Mouse (Mus musculus): Measurements from ENCODE around the gene Mki67. TPM values are rescaled to one million over a fixed set of nuclear protein-coding genes. Genes with fewer than 3 reads are reported as not detected.

The Mki67 gene
- polyA plus RNA-seq, 2 experiments: 97.2 to 118 TPM

DNA sequence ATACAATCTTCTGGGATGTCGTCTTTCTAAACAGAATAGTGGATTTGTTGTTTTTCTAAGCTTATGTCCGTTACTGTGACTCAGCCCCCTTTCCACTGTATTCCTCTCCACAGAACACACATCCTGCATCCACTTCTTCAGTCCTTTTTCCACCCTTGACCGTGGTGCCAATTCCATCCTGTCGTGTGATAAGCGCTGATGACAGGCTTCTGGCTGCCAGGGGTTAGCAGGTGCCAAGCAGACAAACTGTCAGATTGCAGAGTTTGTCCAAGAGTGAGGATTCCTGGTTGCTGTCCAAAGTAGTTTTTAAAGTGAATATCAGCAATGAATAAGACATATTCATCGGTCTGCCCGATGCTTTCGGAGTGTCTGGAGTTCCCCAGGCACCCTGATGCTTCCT, 39.4 kb downstream of the Mki67 start:
- H3K27ac ChIP-seq: no peak overlapping the region
- no peaks in the 10 kb centered on the region for H3K4me1 ChIP-seq (replicated peaks; ENCODE audit: control insufficient read depth in 2 of 2, insufficient read depth in 2 of 2, low read length in 1 of 2)
- ATAC-seq (ENCODE audit: insufficient read depth) (no peak), DNase-seq (ENCODE audit: low read depth in 3 of 3, low spot score in 3 of 3) (no peak)
- no peaks in the 10 kb centered on the region for H3K27me3 ChIP-seq (ENCODE audit: control insufficient read depth, insufficient read depth, low read length)
- H3K9ac ChIP-seq (replicated peaks): no peak overlapping the region
- TF ChIP-seq EP300 (IDR thresholded peaks at IDR 0.05; ENCODE audit: low read depth) (no peak), CTCF (IDR thresholded peaks at IDR 0.05; ENCODE audit: low read depth) (no peak)
- H3K4me3 ChIP-seq (ENCODE audit: insufficient read depth in 1 of 2, low read depth in 2 of 2, low read length in 2 of 2): no peak overlapping the region
- no peak overlapping the region for H3K4me2 ChIP-seq (ENCODE audit: low read depth)
- no peaks in the 10 kb centered on the region for H3K9me3 ChIP-seq (ENCODE audit: control insufficient read depth, low read length)
- 76% methylated on average over 8 of the region's 8 CpGs for WGBS (ENCODE audit: insufficient replicate concordance)
- no peaks in the 10 kb centered on the region for H3K36me3 ChIP-seq (replicated peaks; ENCODE audit: control insufficient read depth, insufficient read depth, low read depth)

GRCm38 (mm10) chr7:135673576-135673975, 42.6 kb downstream of the Mki67 start:
- no peak overlapping the region for H3K9ac ChIP-seq (replicated peaks)
- no peaks in the 10 kb centered on the region for H3K27me3 ChIP-seq (ENCODE audit: control insufficient read depth, insufficient read depth, low read length)
- no peak for DNase-seq (ENCODE audit: low read depth in 3 of 3, low spot score in 3 of 3)
- H3K4me1 ChIP-seq (replicated peaks; ENCODE audit: control insufficient read depth in 2 of 2, insufficient read depth in 2 of 2, low read length in 1 of 2): no peaks in the 10 kb centered on the region
- WGBS (ENCODE audit: insufficient replicate concordance): 54% methylated on average over 3 of the region's 3 CpGs
- H3K9me3 ChIP-seq (ENCODE audit: control insufficient read depth, low read length): no peaks in the 10 kb centered on the region
- no peak for ATAC-seq (ENCODE audit: insufficient read depth)
- no peaks in the 10 kb centered on the region for H3K36me3 ChIP-seq (replicated peaks; ENCODE audit: control insufficient read depth, insufficient read depth, low read depth)
- H3K4me2 ChIP-seq (ENCODE audit: low read depth): no peak overlapping the region
- no peak for TF ChIP-seq EP300 (IDR thresholded peaks at IDR 0.05; ENCODE audit: low read depth)
- no peak for TF ChIP-seq CTCF (IDR thresholded peaks at IDR 0.05; ENCODE audit: low read depth)
- no peak overlapping the region for H3K27ac ChIP-seq
- no peak overlapping the region for H3K4me3 ChIP-seq (ENCODE audit: insufficient read depth in 1 of 2, low read depth in 2 of 2, low read length in 2 of 2)

DNA sequence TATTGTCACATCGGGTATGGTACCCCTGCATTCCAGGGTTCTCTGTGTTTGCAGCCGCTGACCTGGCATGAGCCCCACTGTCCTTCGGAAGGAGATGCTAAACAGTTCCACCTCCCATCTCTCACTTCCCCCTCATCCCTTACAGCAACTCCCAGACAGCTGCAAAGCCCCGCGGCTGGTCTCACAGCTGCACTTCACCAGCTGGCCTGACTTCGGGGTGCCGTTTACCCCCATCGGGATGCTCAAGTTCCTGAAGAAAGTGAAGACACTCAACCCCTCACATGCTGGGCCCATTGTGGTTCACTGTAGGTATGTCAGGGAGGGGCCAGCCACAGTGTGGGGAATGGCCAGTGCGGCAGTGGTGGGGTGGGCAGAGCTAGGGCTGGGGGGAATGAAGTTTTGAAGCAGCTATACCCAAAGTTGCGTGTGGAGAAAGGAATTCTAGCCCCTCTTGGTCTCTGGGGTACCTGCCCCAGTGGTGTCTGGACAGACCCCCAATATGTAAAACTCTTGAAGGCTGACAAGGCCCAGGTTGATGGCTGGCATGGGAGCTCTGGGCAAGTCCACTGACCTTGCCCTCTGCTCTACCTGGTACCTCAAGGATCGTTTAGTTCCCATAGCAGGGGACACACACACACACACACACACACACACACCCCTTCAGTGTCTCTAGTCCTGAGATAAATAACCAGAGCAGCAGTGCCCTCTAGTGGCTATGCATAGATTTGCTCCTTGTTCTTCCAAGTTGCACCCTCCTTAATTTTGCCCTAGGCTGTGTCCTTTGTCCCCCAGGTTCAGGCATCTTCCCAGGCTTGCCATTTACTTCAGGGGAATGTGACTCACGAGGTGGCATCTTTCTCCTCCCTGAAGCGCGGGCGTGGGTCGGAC, 47.1 kb downstream of the Mki67 start:
- no peaks in the 10 kb centered on the region for H3K4me1 ChIP-seq (replicated peaks; ENCODE audit: control insufficient read depth in 2 of 2, insufficient read depth in 2 of 2, low read length in 1 of 2)
- no peak overlapping the region for H3K4me2 ChIP-seq (ENCODE audit: low read depth)
- no peaks in the 10 kb centered on the region for H3K27me3 ChIP-seq (ENCODE audit: control insufficient read depth, insufficient read depth, low read length)
- peak; percentile 34 for ATAC-seq (ENCODE audit: insufficient read depth)
- H3K36me3 ChIP-seq (replicated peaks; ENCODE audit: control insufficient read depth, insufficient read depth, low read depth): no peaks in the 10 kb centered on the region
- H3K9me3 ChIP-seq (ENCODE audit: control insufficient read depth, low read length): no peaks in the 10 kb centered on the region
- peak; percentile 20 to 54 (median 43) for DNase-seq (ENCODE audit: low read depth in 3 of 3, low spot score in 3 of 3)
- 64% methylated on average over 16 of the region's 16 CpGs for WGBS (ENCODE audit: insufficient replicate concordance)
- H3K27ac ChIP-seq: no peak overlapping the region
- no peak overlapping the region for H3K9ac ChIP-seq (replicated peaks)
- TF ChIP-seq EP300 (IDR thresholded peaks at IDR 0.05; ENCODE audit: low read depth) (no peak), CTCF (IDR thresholded peaks at IDR 0.05; ENCODE audit: low read depth) (peak; percentile 89)
- no peak overlapping the region for H3K4me3 ChIP-seq (ENCODE audit: insufficient read depth in 1 of 2, low read depth in 2 of 2, low read length in 2 of 2)

DNA sequence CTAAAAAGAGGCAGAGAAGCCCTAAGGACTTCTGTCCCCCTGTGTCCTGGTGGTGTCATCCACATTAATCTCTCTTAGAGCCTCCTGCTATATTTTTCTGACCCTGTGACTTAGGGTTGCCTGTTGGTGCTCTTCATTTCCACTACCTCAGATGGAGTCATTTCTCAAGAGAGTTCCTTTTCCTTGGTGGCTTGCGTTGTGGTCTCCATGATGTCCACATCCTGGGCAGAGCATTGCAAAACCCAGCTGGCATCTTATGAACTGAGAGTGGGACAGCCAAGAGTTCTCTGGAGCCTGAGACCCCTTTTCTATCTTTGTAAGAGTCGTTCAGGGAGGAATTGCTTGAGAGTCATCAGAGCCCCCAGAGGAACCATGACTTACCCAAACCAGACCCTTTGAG, 49.8 kb downstream of the Mki67 start:
- Histone ChIP-seq H3K9me3 (ENCODE audit: control insufficient read depth, low read length) (no peaks in the 10 kb centered on the region), H3K9ac (replicated peaks) (no peak overlapping the region), H3K27ac (no peak overlapping the region), H3K4me3 (ENCODE audit: insufficient read depth in 1 of 2, low read depth in 2 of 2, low read length in 2 of 2) (no peak overlapping the region), H3K4me2 (ENCODE audit: low read depth) (no peak overlapping the region), H3K36me3 (replicated peaks; ENCODE audit: control insufficient read depth, insufficient read depth, low read depth) (no peaks in the 10 kb centered on the region), H3K27me3 (ENCODE audit: control insufficient read depth, insufficient read depth, low read length) (no peaks in the 10 kb centered on the region), H3K4me1 (replicated peaks; ENCODE audit: control insufficient read depth in 2 of 2, insufficient read depth in 2 of 2, low read length in 1 of 2) (no peaks in the 10 kb centered on the region)
- no peak for TF ChIP-seq EP300 (IDR thresholded peaks at IDR 0.05; ENCODE audit: low read depth)
- no peak for TF ChIP-seq CTCF (IDR thresholded peaks at IDR 0.05; ENCODE audit: low read depth)
- ATAC-seq (ENCODE audit: insufficient read depth): no peak
- no peak for DNase-seq (ENCODE audit: low read depth in 3 of 3, low spot score in 3 of 3)
- 69% methylated on average over 2 of the region's 2 CpGs for WGBS (ENCODE audit: insufficient replicate concordance)

DNA sequence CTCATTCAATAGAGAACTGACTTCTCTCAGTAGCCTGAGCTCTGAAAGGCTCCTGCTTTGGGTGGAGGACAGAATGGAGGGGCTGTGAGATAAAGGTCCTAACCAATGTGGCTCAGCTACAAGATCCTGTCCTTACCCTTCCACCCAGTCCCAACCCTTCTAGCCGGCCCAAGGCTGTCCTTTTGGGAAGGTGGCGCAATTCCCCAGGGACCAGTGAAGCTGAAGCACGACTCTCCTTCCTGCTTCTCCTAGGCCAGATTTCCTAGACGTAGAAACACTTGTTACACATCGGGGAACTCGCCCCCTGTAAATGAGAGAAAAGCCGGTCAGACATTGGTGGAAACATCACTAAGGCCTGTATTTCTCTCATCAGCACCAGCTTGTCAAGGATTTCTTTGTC, 52.0 kb downstream of the Mki67 start:
- TF ChIP-seq EP300 (IDR thresholded peaks at IDR 0.05; ENCODE audit: low read depth) (no peak), CTCF (IDR thresholded peaks at IDR 0.05; ENCODE audit: low read depth) (no peak)
- Histone ChIP-seq H3K27me3 (ENCODE audit: control insufficient read depth, insufficient read depth, low read length) (no peaks in the 10 kb centered on the region), H3K9ac (replicated peaks) (no peak overlapping the region), H3K27ac (no peak overlapping the region), H3K4me3 (ENCODE audit: insufficient read depth in 1 of 2, low read depth in 2 of 2, low read length in 2 of 2) (no peak overlapping the region), H3K9me3 (ENCODE audit: control insufficient read depth, low read length) (no peaks in the 10 kb centered on the region), H3K36me3 (replicated peaks; ENCODE audit: control insufficient read depth, insufficient read depth, low read depth) (no peaks in the 10 kb centered on the region), H3K4me2 (ENCODE audit: low read depth) (no peak overlapping the region), H3K4me1 (replicated peaks; ENCODE audit: control insufficient read depth in 2 of 2, insufficient read depth in 2 of 2, low read length in 1 of 2) (no peaks in the 10 kb centered on the region)
- ATAC-seq (ENCODE audit: insufficient read depth) (no peak), DNase-seq (ENCODE audit: low read depth in 3 of 3, low spot score in 3 of 3) (no peak)
- WGBS (ENCODE audit: insufficient replicate concordance): 82% methylated on average over 7 of the region's 7 CpGs

All from liver, embryonic 14.5 days (tissue).